Mouse (Mus musculus) liver, adult 2 months (tissue): ENCODE measurements around the gene 2410131K14Rik.

Experiments
- CTCF ChIP-seq: fragments of 200-500 bp; IDR thresholded peaks from 2 replicates; pipeline ENCODE4 v1.5.1; 2011; ENCODE audit warnings: low read depth, low read length, control low read depth
- POLR2A ChIP-seq: fragments of 200-500 bp; IDR thresholded peaks from 2 replicates; pipeline ENCODE4 v1.6.1; 2011; ENCODE audit warnings: low read length, control low read depth; ENCODE audit not compliant: insufficient read depth; ENCODE audit errors: extremely low read depth

DNA sequence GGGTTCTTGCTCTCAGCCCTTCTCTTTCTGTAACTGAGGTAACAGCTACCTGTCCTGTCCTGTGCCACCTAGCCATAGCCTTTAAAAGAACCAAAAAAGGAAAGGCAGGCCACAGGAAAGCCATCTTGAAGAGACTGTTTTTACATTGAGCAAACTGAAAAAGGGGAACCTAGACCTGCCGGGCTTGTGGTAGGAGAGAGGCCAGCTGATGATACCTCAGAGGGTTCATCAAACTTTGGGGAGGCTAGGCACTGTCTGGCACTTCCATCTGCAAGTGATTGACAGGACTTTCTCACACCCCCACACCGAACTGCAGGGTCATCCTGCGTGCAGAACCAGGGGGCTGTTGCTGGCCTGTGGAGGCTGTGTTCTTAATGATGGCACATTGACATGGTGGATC lies 8.5 kb downstream of the 2410131K14Rik start:
- no peak for TF ChIP-seq CTCF
- TF ChIP-seq POLR2A = no peak
